Mouse (Mus musculus) forebrain, embryonic 14.5 days (tissue): ENCODE results near the gene Arrdc1. TPM values are rescaled to one million over a fixed set of nuclear protein-coding genes. Genes with fewer than 3 reads are reported as not detected.
A peak's percentile ranks its signal among the peaks of the same experiment; 100 is the strongest.
"Not testable (repeated sequence)": the region's sequence is repeated elsewhere in the genome, so short reads cannot be mapped to it uniquely, and the experiment has no call there.

ENCODE experiments used
- ATAC-seq: fragments of 200-750 bp; cut with Nextera tagmentation; 2 replicates; pipeline ENCODE4 v1.8.0; 2017; ENCODE audit warnings: mild to moderate bottlenecking, moderate library complexity
- DNase-seq: peaks from one replicate; pipeline ENCODE4 v3.0.0-alpha.2; 2015; ENCODE audit warnings: low spot score
- H3K27ac ChIP-seq: fragments of 300-500 bp; sonication (generic); 2 replicates; pipeline ENCODE4 v1.5.1; 2014; ENCODE audit warnings: low read depth, mild to moderate bottlenecking, control low read depth, low read length, moderate library complexity
- H3K27me3 ChIP-seq: fragments of 300-500 bp; sonication (generic); replicated peaks from 2 replicates; pipeline ENCODE4 v1.6.1; 2014; ENCODE audit warnings: low read length, control low read depth, mixed read lengths; ENCODE audit not compliant: control insufficient read depth, insufficient read depth
- H3K36me3 ChIP-seq: fragments of 300-500 bp; sonication (generic); 2 replicates; pipeline ENCODE4 v1.6.1; 2014; ENCODE audit warnings: low read length, control low read depth; ENCODE audit not compliant: control insufficient read depth, insufficient read depth
- H3K4me1 ChIP-seq: fragments of 300-500 bp; sonication (generic); 2 replicates; pipeline ENCODE4 v1.6.1; 2014; ENCODE audit warnings: antibody characterized with exemption, low read length, control low read depth; ENCODE audit not compliant: control insufficient read depth, insufficient read depth
- H3K4me2 ChIP-seq: fragments of 300-500 bp; sonication (generic); 2 replicates; pipeline ENCODE4 v1.6.1; 2014; ENCODE audit warnings: mild to moderate bottlenecking, control low read depth, low read length
- H3K4me3 ChIP-seq: fragments of 300-500 bp; sonication (generic); 2 replicates; pipeline ENCODE4 v1.5.1; 2014; ENCODE audit warnings: low read depth, low read length, control low read depth
- H3K9ac ChIP-seq: fragments of 300-500 bp; sonication (generic); 2 replicates; pipeline ENCODE4 v1.6.1; 2014; ENCODE audit warnings: mild to moderate bottlenecking, low read length, control low read depth, moderate library complexity
- H3K9me3 ChIP-seq: fragments of 300-500 bp; sonication (generic); replicated peaks from 2 replicates; pipeline ENCODE4 v1.6.1; 2016; ENCODE audit warnings: low read length, control low read depth, mixed read lengths; ENCODE audit not compliant: control insufficient read depth
- whole genome bisulfite sequencing: fragments of 180-500 bp; shearing (Covaris S2); extraction: QIAGEN DNeasy Blood & Tissue Kit; methylation state at CpG from one replicate; pipeline ENCODE4 v1.1.7; 2014; 5-methylcytosine and 5-hydroxymethylcytosine counted together
- polyA plus RNA-seq: library from polyadenylated mRNA; unstranded; fragments of >200 nt; fragmentation: Nextera tagmentation; extraction: Ambion mirVana; gene quantifications from 2 replicates; pipeline ENCODE4 v1.2.1, GENCODE M21; 2014

Arrdc1 gene
- polyA plus RNA-seq, 1 experiment from 2014 or later: 16.6 TPM

- Histone ChIP-seq H3K36me3 (peaks cover 56% of the 10 kb centered on the region), H3K9me3 (no peaks in the 10 kb centered on the region), H3K4me2 (no peak overlapping the region), H3K27ac (no peak overlapping the region), H3K4me3 (no peak overlapping the region), H3K27me3 (no peaks in the 10 kb centered on the region), H3K4me1 (peaks cover 9% of the 10 kb centered on the region), H3K9ac (no peak overlapping the region)
- ATAC-seq (no peak), DNase-seq (no peak)
- 84% methylated on average over 4 of the region's 4 CpGs for WGBS
Observed at GRCm38 (mm10) chr2:24952537-24953055, 17.5 kb upstream of the Arrdc1 start.

DNA sequence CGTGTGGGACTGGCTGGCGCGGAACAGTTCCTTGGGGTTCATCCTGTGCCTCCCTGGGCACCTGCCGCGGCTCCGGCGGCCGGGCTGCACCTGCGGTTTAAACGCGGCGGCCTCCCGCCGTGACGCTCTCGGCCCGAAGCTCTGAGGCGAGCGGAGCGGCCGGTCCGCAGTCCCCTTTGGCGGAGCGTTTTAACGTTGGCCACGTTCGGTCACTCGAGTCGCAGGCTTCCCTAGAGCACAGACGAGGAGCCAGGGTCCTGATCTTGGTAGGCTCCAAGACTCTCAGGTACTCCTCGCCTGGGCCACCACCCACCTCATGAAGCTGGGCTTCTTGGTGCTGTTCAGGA, 15.1 kb upstream of the Arrdc1 start:
- peak overlapping the region; percentile 94 for H3K4me2 ChIP-seq
- H3K27ac ChIP-seq: no peak overlapping the region
- H3K9me3 ChIP-seq: no peaks in the 10 kb centered on the region
- DNase-seq (peak; percentile 11), ATAC-seq (no peak)
- peak overlapping the region; percentile 99 for H3K4me3 ChIP-seq
- H3K4me1 ChIP-seq: peaks cover 9% of the 10 kb centered on the region
- 0% methylated on average over 29 of the region's 31 CpGs for WGBS
- H3K27me3 ChIP-seq: no peaks in the 10 kb centered on the region
- peak overlapping the region; percentile 92 for H3K9ac ChIP-seq
- H3K36me3 ChIP-seq: peaks cover 34% of the 10 kb centered on the region

- H3K27ac ChIP-seq: peak within 1 kb of the TSS; percentile 31; the same call in 1 of the 2 replicates
- H3K36me3 ChIP-seq: peaks cover 29% of the 10 kb centered on the region
- H3K4me3 ChIP-seq: peak within 1 kb of the TSS; percentile 99
- H3K4me1 ChIP-seq: peaks cover 9% of the 10 kb centered on the region
- H3K9me3 ChIP-seq: no peaks in the 10 kb centered on the region
- H3K4me2 ChIP-seq: peak within 1 kb of the TSS; percentile 94
- ATAC-seq (peak; percentile 99), DNase-seq (peak; percentile 99)
- H3K27me3 ChIP-seq: no peaks in the 10 kb centered on the region
- 1% methylated on average over 88 of the region's 108 CpGs for WGBS
- peak within 1 kb of the TSS; percentile 92 for H3K9ac ChIP-seq
Observed at GRCm38 (mm10) chr2:24949421-24950188, 14.6 kb upstream of the Arrdc1 start, which contains the start of gene Zmynd19. Gene Zmynd19, plus strand, starts transcription at chr2:24949792.

- H3K27me3 ChIP-seq, H3K4me2 ChIP-seq, H3K27ac ChIP-seq, ATAC-seq, H3K9me3 ChIP-seq, H3K4me3 ChIP-seq, H3K36me3 ChIP-seq, H3K9ac ChIP-seq, H3K4me1 ChIP-seq: not testable (repeated sequence)
- peak; percentile 37 for DNase-seq
- WGBS: 58% methylated on average over 2 of the region's 2 CpGs
Observed at GRCm38 (mm10) chr2:24944304-24944703, 9.3 kb upstream of the Arrdc1 start.

DNA sequence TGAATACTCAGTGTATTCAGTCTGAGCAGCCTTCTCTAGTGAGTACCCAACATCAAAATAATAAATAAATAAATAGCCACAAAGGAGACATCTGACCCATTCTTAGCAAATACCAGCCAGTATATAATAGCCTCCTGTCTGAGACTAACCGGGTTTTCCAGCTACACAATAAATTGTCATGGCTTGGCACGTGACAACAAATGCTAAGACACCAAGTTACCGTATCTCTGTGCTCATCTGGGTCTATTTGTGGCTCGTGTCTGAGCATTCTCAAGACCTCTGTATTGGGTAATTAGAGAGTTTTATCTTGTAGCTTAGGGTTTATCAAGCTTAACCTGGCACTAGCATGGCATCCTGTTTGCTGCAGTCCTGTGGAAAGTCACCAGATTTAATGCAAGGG, 7.0 kb upstream of the Arrdc1 start:
- Histone ChIP-seq H3K36me3 (no peaks in the 10 kb centered on the region), H3K9ac (no peak overlapping the region), H3K9me3 (no peaks in the 10 kb centered on the region), H3K4me3 (no peak overlapping the region), H3K27me3 (no peaks in the 10 kb centered on the region), H3K27ac (no peak overlapping the region), H3K4me1 (no peaks in the 10 kb centered on the region), H3K4me2 (no peak overlapping the region)
- 78% methylated on average over 4 of the region's 4 CpGs for WGBS
- DNase-seq: no peak
- ATAC-seq: no peak

GRCm38 (mm10) chr2:24934441-24934963, 550 bp downstream of the Arrdc1 start:
- WGBS: 5% methylated on average over 19 of the region's 19 CpGs
- Histone ChIP-seq H3K4me1 (peaks cover 8% of the 10 kb centered on the region), H3K4me3 (peak overlapping the region; percentile 57), H3K9me3 (no peaks in the 10 kb centered on the region), H3K4me2 (peak overlapping the region; percentile 93), H3K27me3 (no peaks in the 10 kb centered on the region), H3K36me3 (no peaks in the 10 kb centered on the region), H3K27ac (no peak overlapping the region), H3K9ac (peak overlapping the region; percentile 70)
- ATAC-seq (peak; percentile 56), DNase-seq (peak; percentile 13)

DNA sequence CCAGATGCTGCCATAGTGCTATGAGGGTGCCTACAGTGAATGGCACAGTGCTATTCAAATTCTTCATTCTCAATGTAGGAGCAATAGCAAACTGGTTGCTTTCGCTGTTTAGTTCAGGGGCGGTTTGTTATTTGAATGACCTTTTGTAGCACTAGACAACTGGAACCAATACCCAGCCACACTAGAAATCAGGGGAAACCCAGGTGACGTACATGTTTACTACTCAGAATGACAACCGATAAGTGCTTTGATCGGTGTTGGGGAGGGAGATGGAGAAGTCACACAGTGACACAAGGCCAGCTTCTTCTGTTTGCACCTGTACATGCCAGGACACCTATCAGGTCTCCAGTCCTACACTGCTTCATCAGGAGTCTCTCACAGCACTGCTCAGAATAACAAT, 5.5 kb downstream of the Arrdc1 start:
- Histone ChIP-seq H3K9me3 (no peaks in the 10 kb centered on the region), H3K36me3 (0 out of 2 replicates have a peak, but pooled peaks cover 2% of the 10 kb centered on the region), H3K9ac (no peak overlapping the region), H3K4me1 (peaks cover 8% of the 10 kb centered on the region), H3K4me2 (no peak overlapping the region), H3K4me3 (no peak overlapping the region), H3K27me3 (no peaks in the 10 kb centered on the region), H3K27ac (no peak overlapping the region)
- 91% methylated on average over 5 of the region's 5 CpGs for WGBS
- no peak for ATAC-seq
- no peak for DNase-seq

DNA sequence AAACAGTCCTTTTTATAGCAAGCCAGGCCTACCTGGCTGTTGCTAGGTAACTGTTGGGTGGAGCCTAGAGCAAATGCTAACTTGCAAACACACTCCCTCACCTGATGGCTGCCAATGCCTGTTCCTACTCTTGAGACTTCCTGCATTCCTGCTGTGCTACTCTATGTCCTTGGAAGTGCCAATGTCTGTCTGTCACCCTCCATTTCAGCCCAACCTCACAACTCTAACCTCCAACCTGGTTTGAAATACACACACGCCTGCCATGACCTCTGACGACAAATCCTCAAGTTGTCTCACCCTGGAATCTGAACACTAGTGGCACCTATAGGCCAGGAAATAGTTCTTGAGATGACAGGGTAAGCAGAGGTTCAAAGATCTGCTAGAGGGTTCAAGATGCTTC, 5.9 kb downstream of the Arrdc1 start:
- H3K27me3 ChIP-seq: no peaks in the 10 kb centered on the region
- no peak for ATAC-seq
- DNase-seq: no peak
- no peak overlapping the region for H3K4me2 ChIP-seq
- H3K4me3 ChIP-seq: no peak overlapping the region
- H3K4me1 ChIP-seq: peaks cover 3% of the 10 kb centered on the region; the same call in 1 of the 2 replicates
- 59% methylated on average over 2 of the region's 2 CpGs for WGBS
- no peaks in the 10 kb centered on the region for H3K9me3 ChIP-seq
- H3K27ac ChIP-seq: no peak overlapping the region
- H3K9ac ChIP-seq: no peak overlapping the region
- 0 out of 2 replicates have a peak, but pooled peaks cover 2% of the 10 kb centered on the region for H3K36me3 ChIP-seq
